Mouse (Mus musculus) hindbrain, embryonic 13.5 days (tissue): Measurements from ENCODE around the gene Csrnp1. TPM values are rescaled to one million over a fixed set of nuclear protein-coding genes. Genes with fewer than 3 reads are reported as not detected.
A peak's percentile ranks its signal among the peaks of the same experiment; 100 is the strongest.

ENCODE experiments used
- ATAC-seq: fragments of 200-750 bp; cut with Nextera tagmentation; 2 replicates; pipeline ENCODE4 v1.8.0; 2017; ENCODE audit warnings: moderate TSS enrichment; ENCODE audit not compliant: low FRiP score
- H3K27ac ChIP-seq: fragments of 300-500 bp; sonication (generic); 2 replicates; pipeline ENCODE4 v1.5.1; 2015; ENCODE audit warnings: inconsistent platforms, mild to moderate bottlenecking, moderate library complexity
- H3K27me3 ChIP-seq: fragments of 300-500 bp; sonication (generic); 2 replicates; pipeline ENCODE4 v1.6.1; 2015; ENCODE audit warnings: mild to moderate bottlenecking, inconsistent platforms
- H3K36me3 ChIP-seq: fragments of 300-500 bp; sonication (generic); 2 replicates; pipeline ENCODE4 v1.6.1; 2015; ENCODE audit warnings: mild to moderate bottlenecking, inconsistent platforms
- H3K4me1 ChIP-seq: fragments of 300-500 bp; sonication (generic); replicated peaks from 2 replicates; pipeline ENCODE4 v1.6.1; 2015; ENCODE audit warnings: inconsistent platforms
- H3K4me2 ChIP-seq: fragments of 300-500 bp; sonication (generic); 2 replicates; pipeline ENCODE4 v1.6.1; 2015; ENCODE audit warnings: inconsistent platforms, mild to moderate bottlenecking, moderate library complexity
- H3K4me3 ChIP-seq: fragments of 300-500 bp; sonication (generic); 2 replicates; pipeline ENCODE4 v1.5.1; 2015; ENCODE audit warnings: mild to moderate bottlenecking, inconsistent platforms
- H3K9ac ChIP-seq: fragments of 300-500 bp; sonication (generic); 2 replicates; pipeline ENCODE4 v1.6.1; 2015; ENCODE audit warnings: mild to moderate bottlenecking, inconsistent platforms
- H3K9me3 ChIP-seq: fragments of 300-500 bp; sonication (generic); 2 replicates; pipeline ENCODE4 v1.6.1; 2016; ENCODE audit warnings: inconsistent platforms
- WGBS: fragments of 180-500 bp; shearing (Covaris S2); methylation state at CpG from one replicate; pipeline ENCODE4 v1.1.7; 2015; 5-methylcytosine and 5-hydroxymethylcytosine counted together
- polyA plus RNA-seq: library from polyadenylated mRNA; unstranded; fragments of >200 nt; fragmentation: Nextera tagmentation; extraction: Ambion mirVana; gene quantifications from 2 replicates; pipeline ENCODE4 v1.2.1, GENCODE M21; 2015

Gene Csrnp1
- polyA plus RNA-seq, 1 experiment from 2014 or later: 1.7 TPM

- peaks cover 16% of the 10 kb centered on the region; the same call in 1 of the 2 replicates for H3K27me3 ChIP-seq
- no peak for ATAC-seq
- H3K4me1 ChIP-seq: peaks cover 5% of the 10 kb centered on the region; the same call in 1 of the 2 replicates
- H3K9me3 ChIP-seq: no peaks in the 10 kb centered on the region
- 83% methylated on average over 4 of the region's 4 CpGs for WGBS
- no peak overlapping the region for H3K4me3 ChIP-seq
- no peaks in the 10 kb centered on the region for H3K36me3 ChIP-seq
- H3K27ac ChIP-seq: no peak overlapping the region
- H3K4me2 ChIP-seq: no peak overlapping the region
- no peak overlapping the region for H3K9ac ChIP-seq
Measured at GRCm38 (mm10) chr9:119962216-119962615, 22.2 kb downstream of the Csrnp1 start.

DNA sequence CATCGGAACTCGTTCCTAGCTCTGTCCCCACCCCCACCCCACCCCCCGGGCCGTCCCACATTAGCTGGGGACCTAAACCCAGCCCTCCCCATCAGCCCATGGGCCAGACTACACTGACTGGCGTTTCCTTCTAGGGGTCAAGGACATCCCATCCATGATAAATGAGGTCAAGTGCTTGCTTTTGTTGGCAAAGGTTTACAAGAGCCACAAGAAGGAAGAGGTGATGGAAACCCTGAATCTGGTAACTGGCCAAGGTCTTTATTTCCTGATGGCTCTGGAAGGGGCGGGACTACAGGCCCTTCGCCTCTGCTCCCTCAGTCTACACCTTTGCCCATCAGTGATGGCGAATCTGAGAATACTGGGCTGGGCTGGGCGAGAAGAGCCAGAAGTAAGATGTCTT is 25.6 kb downstream of the Csrnp1 start:
- H3K9me3 ChIP-seq: no peaks in the 10 kb centered on the region
- peaks cover 5% of the 10 kb centered on the region; the same call in 1 of the 2 replicates for H3K4me1 ChIP-seq
- no peak for ATAC-seq
- H3K9ac ChIP-seq: no peak overlapping the region
- 87% methylated on average over 9 of the region's 9 CpGs for WGBS
- peaks cover 16% of the 10 kb centered on the region; the same call in 1 of the 2 replicates for H3K27me3 ChIP-seq
- no peak overlapping the region for H3K4me2 ChIP-seq
- no peak overlapping the region for H3K27ac ChIP-seq
- no peaks in the 10 kb centered on the region for H3K36me3 ChIP-seq
- no peak overlapping the region for H3K4me3 ChIP-seq

DNA sequence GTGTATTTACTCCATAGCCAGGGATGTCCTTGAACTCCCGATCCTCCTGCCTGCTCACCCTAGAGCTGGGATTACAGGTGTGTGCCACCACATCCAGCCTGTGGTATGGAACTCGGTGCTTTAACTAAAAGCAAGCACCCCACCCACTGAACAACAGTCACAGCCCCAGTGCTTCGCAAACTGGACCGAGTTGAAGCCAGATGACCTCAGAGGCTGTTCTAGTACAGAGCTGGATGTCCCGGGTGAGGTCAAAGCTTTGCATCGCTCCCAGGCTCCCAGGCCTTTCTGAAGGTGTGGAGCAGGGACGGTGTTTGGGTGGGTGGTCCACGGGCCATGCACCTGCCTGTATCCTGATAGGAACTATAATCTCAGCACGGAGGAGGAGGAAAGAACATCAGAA is 33.1 kb downstream of the Csrnp1 start:
- Histone ChIP-seq H3K9ac (no peak overlapping the region), H3K4me1 (peaks cover 6% of the 10 kb centered on the region), H3K9me3 (no peaks in the 10 kb centered on the region), H3K36me3 (no peaks in the 10 kb centered on the region), H3K27me3 (no peaks in the 10 kb centered on the region), H3K4me2 (no peak overlapping the region), H3K27ac (no peak overlapping the region), H3K4me3 (no peak overlapping the region)
- ATAC-seq: no peak
- WGBS: 90% methylated on average over 9 of the region's 9 CpGs

- WGBS: 56% methylated on average over 6 of the region's 6 CpGs
Measured at GRCm38 (mm10) chr9:119950434-119950833, 34.0 kb downstream of the Csrnp1 start.

DNA sequence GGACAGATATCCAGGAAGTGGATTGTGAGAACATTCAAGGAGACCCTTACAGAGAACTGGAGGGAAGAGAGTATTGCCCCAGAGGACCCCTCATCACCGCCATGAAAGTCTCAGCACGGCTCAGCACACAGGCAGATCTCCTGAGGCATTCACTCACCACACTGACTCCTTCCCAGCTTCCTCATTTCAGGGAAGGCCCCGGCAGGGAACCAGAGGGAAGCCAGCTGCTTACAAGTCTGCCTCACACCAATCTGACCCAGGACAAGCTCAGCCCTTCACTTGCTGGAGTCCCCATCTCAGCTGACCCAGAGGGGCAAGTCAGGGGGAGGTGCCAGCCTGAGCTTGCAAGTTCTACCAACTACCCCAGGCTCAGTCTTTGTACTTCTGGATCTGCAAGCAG is 35.7 kb downstream of the Csrnp1 start:
- peaks cover 6% of the 10 kb centered on the region for H3K4me1 ChIP-seq
- no peaks in the 10 kb centered on the region for H3K36me3 ChIP-seq
- ATAC-seq: no peak
- no peak overlapping the region for H3K27ac ChIP-seq
- no peak overlapping the region for H3K4me3 ChIP-seq
- H3K9me3 ChIP-seq: no peaks in the 10 kb centered on the region
- H3K9ac ChIP-seq: no peak overlapping the region
- no peaks in the 10 kb centered on the region for H3K27me3 ChIP-seq
- no peak overlapping the region for H3K4me2 ChIP-seq
- WGBS: 52% methylated on average over 3 of the region's 3 CpGs

More at GRCm38 (mm10) chr9:119950434-119950833, 34.0 kb downstream of the Csrnp1 start:
- ATAC-seq: no peak
- Histone ChIP-seq H3K9ac (peak overlapping the region; percentile 24; the same call in 1 of the 2 replicates), H3K4me1 (peaks cover 6% of the 10 kb centered on the region), H3K4me2 (no peak overlapping the region), H3K4me3 (no peak overlapping the region), H3K27ac (0 out of 2 replicates have a peak overlapping the region, but pooled peaks have one; percentile 13), H3K36me3 (no peaks in the 10 kb centered on the region), H3K9me3 (no peaks in the 10 kb centered on the region), H3K27me3 (no peaks in the 10 kb centered on the region)

- no peak overlapping the region for H3K9ac ChIP-seq
- H3K27me3 ChIP-seq: no peaks in the 10 kb centered on the region
- no peak overlapping the region for H3K4me3 ChIP-seq
- ATAC-seq: no peak
- peaks cover under 1% of the 10 kb centered on the region for H3K4me1 ChIP-seq
- no peak overlapping the region for H3K4me2 ChIP-seq
- no peaks in the 10 kb centered on the region for H3K9me3 ChIP-seq
- no peaks in the 10 kb centered on the region for H3K36me3 ChIP-seq
- no peak overlapping the region for H3K27ac ChIP-seq
- WGBS: 75% methylated on average over 12 of the region's 12 CpGs
Measured at GRCm38 (mm10) chr9:119945173-119945900, 39.1 kb downstream of the Csrnp1 start.

- H3K36me3 ChIP-seq: no peaks in the 10 kb centered on the region
- no peak overlapping the region for H3K9ac ChIP-seq
- no peaks in the 10 kb centered on the region for H3K9me3 ChIP-seq
- H3K27ac ChIP-seq: no peak overlapping the region
- no peaks in the 10 kb centered on the region for H3K4me1 ChIP-seq
- no peak for ATAC-seq
- no peak overlapping the region for H3K4me2 ChIP-seq
- no peak overlapping the region for H3K4me3 ChIP-seq
- H3K27me3 ChIP-seq: no peaks in the 10 kb centered on the region; the same call in 1 of the 2 replicates
- 67% methylated on average over 1 of the region's 1 CpGs for WGBS
Measured at GRCm38 (mm10) chr9:119943326-119943725, 41.1 kb downstream of the Csrnp1 start.

DNA sequence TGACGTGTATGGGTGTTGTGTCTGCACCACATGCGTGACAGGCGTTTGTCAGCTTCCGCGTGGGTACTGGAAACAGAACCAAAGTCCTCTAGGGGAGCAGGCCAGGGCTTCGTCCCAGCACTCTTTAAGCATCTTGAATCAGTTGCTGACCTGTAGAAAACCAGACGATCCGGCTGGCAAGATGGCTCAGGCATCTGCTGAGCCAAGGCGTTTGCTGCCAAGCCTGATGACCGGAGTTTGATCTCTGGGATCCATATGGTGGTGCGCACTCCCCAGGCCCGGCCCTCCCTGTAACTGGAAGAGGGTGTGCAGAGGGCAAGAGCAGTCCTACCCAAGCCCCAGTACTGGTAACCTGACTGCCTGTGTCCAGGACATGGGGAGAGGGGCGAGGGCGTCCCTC is 42.6 kb downstream of the Csrnp1 start:
- Histone ChIP-seq H3K4me1 (peaks cover 8% of the 10 kb centered on the region), H3K9ac (no peak overlapping the region), H3K4me2 (no peak overlapping the region), H3K4me3 (no peak overlapping the region), H3K9me3 (no peaks in the 10 kb centered on the region), H3K27ac (no peak overlapping the region), H3K27me3 (peaks cover 3% of the 10 kb centered on the region; the same call in 1 of the 2 replicates), H3K36me3 (no peaks in the 10 kb centered on the region)
- 88% methylated on average over 14 of the region's 14 CpGs for WGBS
- no peak for ATAC-seq

DNA sequence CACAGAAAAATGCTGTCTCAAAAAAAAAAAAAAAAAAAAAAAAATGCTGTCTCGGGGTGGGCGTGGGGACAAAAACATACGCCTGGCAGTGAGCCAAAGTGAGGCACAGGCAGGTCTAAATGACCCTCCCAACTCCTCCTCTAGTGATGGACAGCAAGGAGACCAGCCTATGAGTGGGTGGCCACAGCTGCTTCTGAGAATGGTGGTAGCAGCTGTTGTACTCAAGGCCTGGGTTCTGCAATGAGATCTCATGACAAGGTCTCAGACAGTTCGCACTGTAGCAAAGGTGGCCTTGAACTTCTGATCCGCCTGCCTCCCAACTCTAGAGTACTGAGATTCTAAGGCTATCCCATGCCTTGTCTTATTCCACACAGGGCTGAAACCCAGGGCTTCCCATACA is 43.1 kb downstream of the Csrnp1 start:
- H3K27ac ChIP-seq: no peak overlapping the region
- peaks cover 3% of the 10 kb centered on the region; the same call in 1 of the 2 replicates for H3K27me3 ChIP-seq
- no peak overlapping the region for H3K9ac ChIP-seq
- WGBS: 83% methylated on average over 5 of the region's 5 CpGs
- no peak overlapping the region for H3K4me2 ChIP-seq
- no peak overlapping the region for H3K4me3 ChIP-seq
- H3K36me3 ChIP-seq: no peaks in the 10 kb centered on the region
- ATAC-seq: no peak
- H3K4me1 ChIP-seq: peaks cover 13% of the 10 kb centered on the region
- no peaks in the 10 kb centered on the region for H3K9me3 ChIP-seq

DNA sequence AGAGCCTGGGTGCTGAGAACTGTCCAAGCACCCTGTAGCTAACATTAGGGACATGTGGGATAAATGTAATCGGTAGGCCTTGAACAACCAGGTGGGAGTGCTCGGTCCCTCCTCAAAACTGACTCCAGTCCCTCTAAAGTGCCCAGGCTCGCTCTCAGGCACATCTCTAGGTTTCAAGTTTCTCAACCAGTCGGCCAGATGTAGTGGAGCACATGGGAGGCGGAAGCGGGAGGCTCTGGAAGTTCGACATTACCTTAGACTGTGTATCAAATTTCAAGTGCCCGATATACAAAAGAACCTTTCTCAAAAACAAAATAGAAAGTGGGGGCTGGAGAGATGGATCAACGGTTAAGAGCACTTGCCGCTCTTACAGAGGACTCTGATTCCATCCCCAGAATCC is 44.8 kb downstream of the Csrnp1 start:
- Histone ChIP-seq H3K4me1 (peaks cover 17% of the 10 kb centered on the region), H3K4me3 (no peak overlapping the region), H3K27ac (no peak overlapping the region), H3K4me2 (no peak overlapping the region), H3K9ac (no peak overlapping the region; the same call in 1 of the 2 replicates), H3K27me3 (peaks cover 3% of the 10 kb centered on the region; the same call in 1 of the 2 replicates), H3K9me3 (no peaks in the 10 kb centered on the region), H3K36me3 (no peaks in the 10 kb centered on the region)
- 83% methylated on average over 10 of the region's 10 CpGs for WGBS
- no peak for ATAC-seq

DNA sequence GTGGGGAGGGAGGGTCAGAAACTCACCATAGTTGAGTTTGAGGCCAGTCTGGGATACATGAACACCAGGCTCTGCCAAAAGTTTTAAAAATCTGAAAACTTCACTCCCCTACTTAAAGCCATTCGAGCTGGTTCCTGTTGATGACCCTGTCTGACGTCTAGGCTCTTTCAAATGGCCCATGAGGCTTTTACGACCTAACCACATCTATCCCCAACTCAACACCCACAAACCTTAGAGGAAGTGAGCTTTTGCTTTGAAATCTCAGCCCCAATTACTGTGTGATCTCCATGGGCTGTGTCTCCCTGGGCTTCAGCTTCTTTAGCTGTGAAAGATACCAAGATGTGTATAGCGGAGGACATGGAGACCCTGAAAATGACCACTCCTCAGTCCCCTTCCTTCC is 46.0 kb downstream of the Csrnp1 start:
- Histone ChIP-seq H3K27ac (no peak overlapping the region), H3K4me3 (no peak overlapping the region), H3K4me1 (peaks cover 17% of the 10 kb centered on the region), H3K9me3 (no peaks in the 10 kb centered on the region), H3K4me2 (no peak overlapping the region), H3K36me3 (no peaks in the 10 kb centered on the region), H3K27me3 (peaks cover 3% of the 10 kb centered on the region; the same call in 1 of the 2 replicates), H3K9ac (no peak overlapping the region)
- no peak for ATAC-seq
- WGBS: 88% methylated on average over 4 of the region's 4 CpGs

DNA sequence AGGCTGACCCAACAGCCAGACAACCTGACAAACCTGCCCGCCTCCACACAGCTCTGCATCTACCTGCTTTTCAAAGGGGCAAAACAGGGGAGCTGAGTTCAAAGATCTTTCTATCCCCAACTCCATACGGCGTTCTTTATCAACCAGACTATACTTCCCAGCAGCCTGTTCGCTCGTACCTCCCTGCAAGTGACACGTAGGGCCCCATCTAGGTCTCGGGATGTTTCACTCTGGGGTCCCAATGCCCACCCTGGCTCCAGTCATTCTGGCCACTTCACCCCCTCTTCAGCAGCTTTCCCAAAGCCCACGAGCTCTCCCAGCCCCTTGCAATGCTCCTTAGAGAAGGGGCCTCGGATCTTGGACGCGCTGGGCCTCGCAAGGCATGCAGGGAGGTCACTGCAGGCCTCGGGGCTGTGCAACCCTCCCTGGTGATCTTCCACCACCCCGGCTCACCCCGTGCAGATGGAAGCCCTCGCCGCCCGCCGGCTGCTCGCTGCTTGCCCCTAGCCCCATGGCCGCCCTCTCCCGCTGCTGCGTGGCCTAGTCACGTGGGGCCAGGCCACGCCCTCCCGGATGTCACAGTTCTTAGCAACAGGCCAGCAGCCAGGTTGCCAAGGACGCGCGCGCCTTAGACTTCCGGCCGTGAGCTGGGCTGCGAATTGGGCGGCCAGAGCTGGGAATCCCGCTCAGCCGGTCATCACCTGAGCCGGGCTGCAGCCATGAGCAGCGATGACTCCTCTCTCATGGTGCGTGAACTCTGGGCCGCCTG is 47.3 kb downstream of the Csrnp1 start, which contains the start of the genes Gorasp1 and Ttc21a:
TSS of gene Gorasp1 (minus strand) at position 561 of the 769 bp plus-strand sequence.
TSS of gene Ttc21a (plus strand) at position 602 of the 769 bp plus-strand sequence.
- peak within 1 kb of the TSS; percentile 72 for H3K27ac ChIP-seq
- peaks cover 3% of the 10 kb centered on the region; the same call in 1 of the 2 replicates for H3K27me3 ChIP-seq
- H3K4me1 ChIP-seq: peaks cover 17% of the 10 kb centered on the region
- no peaks in the 10 kb centered on the region for H3K9me3 ChIP-seq
- under 1% methylated on average over 40 of the region's 40 CpGs for WGBS
- peaks cover 10% of the 10 kb centered on the region for H3K36me3 ChIP-seq
- peak within 1 kb of the TSS; percentile 83 for H3K9ac ChIP-seq
- peak within 1 kb of the TSS; percentile 61 for H3K4me3 ChIP-seq
- ATAC-seq: peak; percentile 96
- H3K4me2 ChIP-seq: peak within 1 kb of the TSS; percentile 77
